ENCODE assay signal across 28 mouse cellular contexts in the genomic region with DNA sequence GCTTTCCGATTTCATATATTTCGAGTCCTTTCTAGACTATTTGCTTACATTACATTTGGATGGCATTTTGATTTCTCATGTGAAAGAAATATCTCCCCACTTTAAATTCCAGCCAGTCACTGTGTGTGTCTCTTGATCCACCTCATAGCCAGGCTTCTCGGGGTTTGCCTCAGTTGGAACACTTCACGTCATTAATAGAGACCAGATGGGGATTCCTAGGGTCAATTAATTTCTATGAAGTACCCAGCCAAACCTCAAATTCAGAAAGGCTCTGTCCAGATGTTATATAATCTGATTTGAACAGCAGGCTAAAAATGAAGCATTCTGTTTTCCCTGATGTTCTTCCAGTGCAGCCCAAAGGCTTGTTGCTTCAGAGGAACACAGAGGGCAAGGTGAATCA. TPM values are rescaled to one million over a fixed set of nuclear protein-coding genes. Genes with fewer than 3 reads are reported as not detected.
DNase-seq lines count a peak whose midpoint lies in the region; ATAC-seq lines count a peak whose summit lies in the region.
"Had no signal": no experiment of that assay in that cellular context is flagged by ENCODE, and none has a peak within 500 bp of the region (broad histone marks: within the 10 kb centered on the region; RNA-seq: fewer than 3 reads in every experiment).

No protein-coding gene starts in this region.

- no peaks in the 10 kb centered on the region for H3K27me3 ChIP-seq in embryonic facial prominence, embryonic 11.5 days (ENCODE audit: control insufficient read depth, insufficient read depth, low read length)
- H3K27me3 ChIP-seq in embryonic facial prominence, embryonic 10.5 days (replicated peaks; ENCODE audit: low read depth, poor library complexity, severe bottlenecking) = no peaks in the 10 kb centered on the region
- H3K27me3 ChIP-seq: CH12.LX; embryonic facial prominence, embryonic 13.5 days; forebrain, embryonic 13.5 days; heart, embryonic 12.5 days; heart, embryonic 15.5 days; hindbrain, embryonic 12.5 days; hindbrain, embryonic 15.5 days had no signal

- H3K9me3 ChIP-seq in embryonic facial prominence, embryonic 11.5 days (replicated peaks; ENCODE audit: control insufficient read depth, low read length) = no peaks in the 10 kb centered on the region
- no peaks in the 10 kb centered on the region for H3K9me3 ChIP-seq in embryonic facial prominence, embryonic 10.5 days
- H3K9me3 ChIP-seq: embryonic facial prominence, embryonic 13.5 days; forebrain, embryonic 10.5 days; forebrain, embryonic 13.5 days; G1E; heart, embryonic 12.5 days; heart, embryonic 15.5 days; hindbrain, embryonic 12.5 days; hindbrain, embryonic 15.5 days had no signal

- no peak overlapping the region for H3K27ac ChIP-seq in embryonic facial prominence, embryonic 11.5 days (replicated peaks; ENCODE audit: low read depth, low read length)
- no peak overlapping the region for H3K27ac ChIP-seq in embryonic facial prominence, embryonic 10.5 days (replicated peaks)
- H3K27ac ChIP-seq: embryonic facial prominence, embryonic 13.5 days; forebrain, embryonic 10.5 days; forebrain, embryonic 13.5 days; gastrocnemius, adult 2 months; heart, embryonic 15.5 days; hindbrain, embryonic 12.5 days; hindbrain, embryonic 15.5 days had no signal

- H3K36me3 ChIP-seq in embryonic facial prominence, embryonic 11.5 days (replicated peaks; ENCODE audit: control insufficient read depth, insufficient read depth, low read depth, low read length) = no peaks in the 10 kb centered on the region
- H3K36me3 ChIP-seq in embryonic facial prominence, embryonic 10.5 days (replicated peaks) = no peaks in the 10 kb centered on the region
- H3K36me3 ChIP-seq: embryonic facial prominence, embryonic 13.5 days; forebrain, embryonic 10.5 days; G1E; heart, embryonic 12.5 days; heart, embryonic 15.5 days; hindbrain, embryonic 12.5 days; hindbrain, embryonic 15.5 days had no signal

- H3K4me2 ChIP-seq in embryonic facial prominence, embryonic 11.5 days (ENCODE audit: low read depth, low read length) = no peak overlapping the region
- H3K4me2 ChIP-seq: embryonic facial prominence, embryonic 13.5 days; forebrain, embryonic 13.5 days; heart, embryonic 12.5 days; heart, embryonic 15.5 days; hindbrain, embryonic 12.5 days; hindbrain, embryonic 15.5 days had no signal

- peak; percentile 76 for DNase-seq in embryonic facial prominence, embryonic 11.5 days (ENCODE audit: low spot score)
- DNase-seq in embryonic facial prominence, embryonic 10.5 days (ENCODE audit: low spot score) = no peak
- DNase-seq in forelimb bud, embryonic 11.5 days (ENCODE audit: low read depth, low spot score) = peak; percentile 28
- DNase-seq in mesoderm, embryonic 11.5 days (ENCODE audit: low read depth, low spot score) = peak; percentile 21
- no peak for DNase-seq in layer of hippocampus, postnatal 14 days (ENCODE audit: low spot score in 2 of 2)
- DNase-seq in left cerebral cortex, adult 18-20 months (ENCODE audit: low spot score in 2 of 2) = no peak
- no peak for DNase-seq in T-cell, adult 2 months (ENCODE audit: low spot score)
- DNase-seq: adrenal gland, postnatal 10 days; adrenal gland, postnatal 36 days; B cell, adult 2 months; cerebellum, adult 18-20 months; cerebellum, adult 9-10 months; cerebellum, postnatal 25 days; gastrocnemius, adult 2 months; gastrocnemius, postnatal 14 days; heart, postnatal 10 days; heart, postnatal 36 days had no signal

- 62% methylated on average over 4 of the region's 4 CpGs for WGBS in embryonic facial prominence, embryonic 11.5 days
- WGBS in embryonic facial prominence, embryonic 10.5 days = 62% methylated on average over 4 of the region's 4 CpGs

- no peak for ATAC-seq in embryonic facial prominence, embryonic 11.5 days (replicated peaks; ENCODE audit: insufficient number of reproducible peaks, low FRiP score, low TSS enrichment, low read depth)
- ATAC-seq: forebrain, embryonic 13.5 days; forebrain, embryonic 16.5 days; intestine, postnatal 0 days had no signal

- H3K4me3 ChIP-seq in embryonic facial prominence, embryonic 11.5 days (ENCODE audit: low read depth, low read length) = no peak overlapping the region
- H3K4me3 ChIP-seq in embryonic facial prominence, embryonic 10.5 days = no peak overlapping the region
- H3K4me3 ChIP-seq: embryonic facial prominence, embryonic 13.5 days; forebrain, embryonic 10.5 days; forebrain, embryonic 13.5 days; gastrocnemius, adult 2 months; heart, embryonic 12.5 days; heart, embryonic 15.5 days; hindbrain, embryonic 12.5 days; hindbrain, embryonic 15.5 days had no signal

- H3K9ac ChIP-seq in embryonic facial prominence, embryonic 11.5 days (replicated peaks; ENCODE audit: low read length) = no peak overlapping the region
- H3K9ac ChIP-seq: embryonic facial prominence, embryonic 13.5 days; forebrain, embryonic 13.5 days; heart, embryonic 12.5 days; heart, embryonic 15.5 days; hindbrain, embryonic 12.5 days; hindbrain, embryonic 15.5 days had no signal

- no peaks in the 10 kb centered on the region for H3K4me1 ChIP-seq in embryonic facial prominence, embryonic 11.5 days (ENCODE audit: control insufficient read depth, insufficient read depth, low read length)
- H3K4me1 ChIP-seq in embryonic facial prominence, embryonic 10.5 days = peaks cover 10% of the 10 kb centered on the region
- H3K4me1 ChIP-seq: forebrain, embryonic 10.5 days; forebrain, embryonic 13.5 days; heart, embryonic 12.5 days; heart, embryonic 15.5 days; hindbrain, embryonic 12.5 days; hindbrain, embryonic 15.5 days had no signal

RNA-seq across cellular contexts. Expression of gene Uqcrfs1, which starts 37.5 kb away (rescaled TPM):
- 238 and 249 TPM in 2 replicates for polyA plus RNA-seq in embryonic facial prominence, embryonic 11.5 days (2014; fragmentation: Nextera tagmentation; extraction: Ambion mirVana)
- polyA plus RNA-seq in embryonic facial prominence, embryonic 10.5 days (2016; fragmentation: Nextera tagmentation; extraction: Ambion mirVana) = 235 and 239 TPM in 2 replicates
- total RNA-seq in layer of hippocampus, postnatal 14 days (2021) = 100 to 1,000 TPM; 183 to 185 TPM
- 100 to 1,000 TPM; 150 to 157 TPM for total RNA-seq in left cerebral cortex, adult 18-20 months (2021)

Comparison
In these comparisons a context has a peak if more than half of its experiments do, and no peak if none do; other contexts are left out.
1. DNase-seq: peak in embryonic facial prominence, embryonic 11.5 days (single experiment), forelimb bud, embryonic 11.5 days (single experiment) and mesoderm, embryonic 11.5 days (single experiment); none in embryonic facial prominence, embryonic 10.5 days (single experiment), layer of hippocampus, postnatal 14 days (0 of 2), left cerebral cortex, adult 18-20 months (0 of 2) and T-cell, adult 2 months (single experiment).